Mouse (Mus musculus) ovary, postnatal 14 days (tissue): ENCODE measurements around the gene Coa6.
"Not testable (repeated sequence)": the region's sequence is repeated elsewhere in the genome, so short reads cannot be mapped to it uniquely, and the experiment has no call there.

Source experiments
- DNase-seq: peaks from one replicate; pipeline ENCODE4 v3.0.0; 2022; ENCODE audit warnings: low spot score

Gene Coa6

GRCm38 (mm10) chr8:126422174-126422919, at the start of gene Coa6:
TSS of gene Coa6 (plus strand) at chr8:126422515.
- peak; percentile 95 for DNase-seq

DNA sequence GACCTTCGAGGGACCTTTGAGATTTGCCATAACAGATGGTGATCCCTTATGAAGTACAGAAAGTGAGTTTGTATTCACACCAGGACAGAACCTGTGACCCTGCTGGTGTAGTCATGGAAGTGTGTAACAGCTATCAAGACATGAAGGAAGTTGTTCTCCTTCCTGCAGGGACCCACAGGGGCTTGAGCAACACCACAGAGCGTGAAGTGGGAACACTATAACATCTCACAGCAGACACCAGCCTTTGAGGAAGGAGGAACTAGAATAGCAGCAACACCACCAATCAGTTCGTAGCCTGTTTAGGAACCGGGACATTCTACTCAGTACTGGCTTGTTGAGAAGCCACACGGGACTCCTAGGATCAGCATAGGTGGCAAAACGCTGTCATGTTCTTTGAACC, 42.7 kb upstream of the Coa6 start:
- DNase-seq: no peak

- DNase-seq: no peak
These were observed 42.2 kb upstream of the Coa6 start for GRCm38 (mm10) chr8:126380141-126380540.

GRCm38 (mm10) chr8:126381299-126381698, 41.0 kb upstream of the Coa6 start:
- DNase-seq: no peak

DNA sequence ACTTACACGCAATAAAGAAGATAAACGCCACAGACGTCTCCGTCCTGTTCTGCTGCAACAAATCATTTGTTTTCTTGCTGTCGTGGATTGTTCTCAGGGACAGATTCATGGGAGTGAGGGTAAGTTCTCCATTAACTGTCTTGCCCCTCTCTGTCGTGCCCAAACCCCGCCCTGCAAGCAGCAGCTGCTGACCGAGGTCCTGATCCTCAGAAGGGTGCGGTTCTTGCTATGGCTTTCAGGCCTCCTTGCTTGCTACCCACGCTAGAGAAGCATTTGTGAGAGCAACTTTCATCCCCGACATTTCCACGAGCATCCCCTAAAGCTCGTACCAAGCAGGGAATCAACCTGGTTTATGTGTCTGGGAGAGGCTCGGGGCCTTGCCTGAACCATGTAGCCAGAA, 40.1 kb upstream of the Coa6 start:
- DNase-seq: no peak

DNA sequence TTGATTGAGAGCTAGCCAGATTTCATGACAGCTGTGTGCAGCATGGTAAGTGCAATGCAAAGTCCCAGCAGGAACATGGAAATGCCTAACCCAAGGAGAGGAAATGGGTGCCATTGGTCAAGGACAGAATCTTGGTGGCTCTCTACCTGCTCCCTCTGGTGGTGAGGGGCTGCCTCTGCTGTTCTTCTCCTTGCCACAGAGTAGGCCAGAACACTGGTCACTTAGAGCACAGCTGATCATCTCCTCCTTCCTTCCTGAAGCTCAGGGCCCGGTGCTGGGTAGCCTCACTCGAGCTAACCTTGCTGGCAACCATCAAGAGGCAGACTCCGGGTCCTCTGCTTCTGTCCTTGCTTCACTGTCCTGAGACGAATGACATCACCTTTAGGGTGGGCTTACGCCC, 39.6 kb upstream of the Coa6 start:
- no peak for DNase-seq

GRCm38 (mm10) chr8:126387566-126387965, 34.7 kb upstream of the Coa6 start:
- DNase-seq: no peak

GRCm38 (mm10) chr8:126391541-126391940, 30.8 kb upstream of the Coa6 start:
- DNase-seq: peak; percentile 22

DNA sequence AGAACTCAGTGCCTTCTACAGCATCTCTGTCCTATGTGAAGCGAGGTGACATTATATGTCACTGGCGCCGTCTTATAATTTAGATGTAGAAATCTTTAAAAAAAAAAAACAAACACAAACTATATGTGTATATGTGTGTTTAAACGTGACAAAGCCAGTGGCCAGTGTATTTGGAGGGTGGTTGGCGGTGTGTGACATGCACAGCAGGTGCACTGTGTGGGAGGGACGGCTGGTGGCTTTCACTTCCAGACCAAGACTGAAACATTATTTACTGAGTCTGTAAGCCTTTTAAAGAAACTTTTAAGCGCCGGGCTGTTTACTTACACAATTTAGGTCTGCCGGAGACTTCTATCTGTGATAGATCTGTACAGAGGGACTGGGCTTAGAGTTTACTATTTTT, 26.9 kb upstream of the Coa6 start:
- no peak for DNase-seq

GRCm38 (mm10) chr8:126395917-126396316, 26.4 kb upstream of the Coa6 start:
- no peak for DNase-seq

- DNase-seq: no peak
These were observed 24.0 kb upstream of the Coa6 start for GRCm38 (mm10) chr8:126398349-126398748.

GRCm38 (mm10) chr8:126404550-126404949, 17.8 kb upstream of the Coa6 start:
- not testable (repeated sequence) for DNase-seq

- no peak for DNase-seq
These were observed 17.3 kb upstream of the Coa6 start for GRCm38 (mm10) chr8:126405030-126405429.

- DNase-seq: no peak
These were observed 1.5 kb upstream of the Coa6 start for GRCm38 (mm10) chr8:126420834-126421233.

DNA sequence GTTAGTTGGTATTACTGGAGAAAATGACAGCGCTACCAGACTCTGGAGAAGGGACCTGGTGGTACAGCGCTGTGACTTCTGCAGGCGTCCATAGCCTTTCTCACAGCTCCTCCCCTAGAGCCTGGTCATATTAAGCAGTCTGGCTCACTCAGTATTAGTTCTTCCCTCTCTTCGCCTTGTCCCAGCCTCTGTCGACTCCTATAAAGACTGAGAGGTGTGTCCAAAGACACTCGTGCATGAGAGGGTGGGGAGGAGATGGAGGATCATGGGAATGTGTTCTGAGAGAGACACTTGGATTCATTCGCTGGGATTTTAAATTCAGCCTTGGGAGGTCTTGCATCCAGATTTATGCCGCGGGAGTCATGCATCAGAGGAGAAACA, 595 bp downstream of the Coa6 start:
- DNase-seq: peak; percentile 7

DNA sequence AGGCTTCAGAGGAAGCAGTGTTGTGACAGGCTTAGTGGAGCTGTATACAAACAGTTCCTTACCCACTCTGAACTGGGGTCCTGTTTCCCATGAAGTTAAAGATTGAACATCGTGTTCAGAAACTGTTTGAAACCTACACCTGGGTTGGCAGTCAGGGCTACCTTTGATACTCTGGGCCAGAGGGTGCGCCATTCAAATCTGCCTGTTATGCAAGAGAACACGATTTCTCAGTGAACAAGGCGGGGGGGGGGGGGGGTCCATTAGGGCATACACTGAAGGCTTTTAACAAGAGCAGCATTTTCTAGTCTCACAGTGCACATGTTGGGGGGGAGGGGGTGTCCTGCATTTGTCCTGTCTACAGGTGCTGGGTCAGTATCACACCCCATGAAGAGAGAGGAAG, 1.8 kb downstream of the Coa6 start:
- no peak for DNase-seq

DNA sequence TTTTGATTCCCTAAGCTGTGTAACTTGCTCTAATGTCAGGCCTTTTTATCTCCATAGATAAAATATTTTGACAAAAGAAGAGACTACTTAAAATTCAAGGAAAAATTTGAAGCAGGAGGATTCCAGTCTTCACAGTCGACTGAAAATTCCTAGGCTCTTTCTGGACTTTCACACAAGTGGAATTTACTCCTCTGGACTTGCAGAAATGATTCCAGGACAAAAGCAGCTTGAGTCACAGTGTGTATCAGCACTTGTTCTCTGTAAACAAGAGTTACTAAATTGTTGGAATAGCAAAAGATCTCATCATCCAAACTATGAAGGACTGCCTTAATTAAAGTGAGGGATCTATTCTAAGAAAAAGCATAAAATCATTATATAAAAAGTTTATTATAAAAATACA, 2.6 kb downstream of the Coa6 start:
- DNase-seq: no peak

DNA sequence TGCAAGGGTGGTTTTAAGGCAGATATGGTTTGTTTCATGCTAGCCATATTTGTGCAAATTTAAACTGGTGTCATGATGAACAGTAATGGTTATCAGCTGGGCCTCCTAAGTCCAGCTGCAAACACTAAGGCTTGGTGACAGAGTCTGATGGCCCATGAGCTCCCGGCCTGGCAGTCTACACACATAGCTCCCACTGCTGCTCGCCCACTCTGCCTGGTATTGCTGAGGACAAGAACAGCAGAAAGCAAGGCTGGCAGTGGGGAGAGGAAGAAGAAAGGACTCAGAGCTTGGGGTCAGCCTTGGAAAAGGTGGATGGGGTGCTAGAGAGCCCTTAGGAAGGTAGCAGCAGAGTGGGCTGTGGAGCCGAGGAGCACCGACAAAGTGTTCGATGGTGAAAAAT, 7.3 kb downstream of the Coa6 start:
- no peak for DNase-seq

DNA sequence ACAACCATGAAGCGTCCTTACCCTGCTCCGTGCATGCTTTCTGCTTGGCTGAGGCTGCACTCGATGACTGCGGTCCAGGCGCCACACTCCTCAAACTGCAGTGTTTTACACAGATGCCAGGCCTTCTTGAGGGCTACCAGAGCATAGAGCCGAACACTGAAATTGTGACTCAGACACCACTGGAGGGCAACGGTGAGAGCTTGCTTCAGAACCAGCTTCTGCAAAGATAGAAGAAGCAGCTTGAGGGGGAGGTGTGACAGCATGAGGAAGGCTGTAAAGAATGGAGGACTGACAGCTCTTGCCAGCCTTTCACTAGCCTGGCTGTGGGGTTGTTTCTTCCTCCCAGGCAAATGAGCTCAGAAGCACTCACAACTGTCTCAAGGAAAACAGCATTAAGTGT, 11.5 kb downstream of the Coa6 start:
- DNase-seq: no peak

DNA sequence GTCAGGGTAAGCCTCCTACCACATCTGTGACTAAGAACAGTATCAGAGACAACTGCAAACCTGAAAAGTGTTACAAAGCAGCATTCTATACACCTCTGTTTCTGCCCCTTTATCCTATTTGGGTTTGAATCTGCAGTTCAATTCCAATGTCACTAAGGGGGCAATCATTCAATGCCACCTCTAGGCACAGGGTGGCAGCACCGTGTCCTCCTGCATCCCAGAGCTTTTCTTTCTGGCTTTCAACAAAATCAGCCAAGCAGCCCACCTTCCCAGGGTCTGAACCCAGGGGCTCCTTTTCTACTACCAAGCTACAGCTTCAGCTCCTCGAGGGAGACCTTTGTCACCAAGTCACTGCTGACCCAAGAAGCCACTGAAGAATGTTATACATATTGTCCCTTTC, 16.6 kb downstream of the Coa6 start:
- DNase-seq: no peak

DNA sequence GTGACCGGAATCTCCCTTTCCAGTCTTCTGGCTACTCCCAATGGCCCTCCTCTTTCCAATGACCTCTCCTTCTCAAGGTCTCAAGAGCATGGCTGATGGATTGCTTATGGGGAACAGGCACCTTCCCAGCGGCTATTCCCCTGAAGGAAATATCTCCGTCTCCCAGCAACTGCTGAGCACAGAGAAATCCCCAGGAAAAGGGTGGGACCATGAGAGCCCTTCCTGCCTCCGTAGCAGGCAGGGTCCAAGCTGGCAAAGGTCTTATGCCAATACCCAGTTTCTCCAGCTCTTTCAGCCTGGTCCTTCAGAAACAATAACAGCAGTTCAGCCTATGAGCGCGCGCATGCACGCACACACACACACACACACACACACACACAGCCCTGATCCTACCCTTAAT, 28.8 kb downstream of the Coa6 start:
- DNase-seq: no peak

- no peak for DNase-seq
These were observed 33.1 kb downstream of the Coa6 start for GRCm38 (mm10) chr8:126455383-126455782.

DNA sequence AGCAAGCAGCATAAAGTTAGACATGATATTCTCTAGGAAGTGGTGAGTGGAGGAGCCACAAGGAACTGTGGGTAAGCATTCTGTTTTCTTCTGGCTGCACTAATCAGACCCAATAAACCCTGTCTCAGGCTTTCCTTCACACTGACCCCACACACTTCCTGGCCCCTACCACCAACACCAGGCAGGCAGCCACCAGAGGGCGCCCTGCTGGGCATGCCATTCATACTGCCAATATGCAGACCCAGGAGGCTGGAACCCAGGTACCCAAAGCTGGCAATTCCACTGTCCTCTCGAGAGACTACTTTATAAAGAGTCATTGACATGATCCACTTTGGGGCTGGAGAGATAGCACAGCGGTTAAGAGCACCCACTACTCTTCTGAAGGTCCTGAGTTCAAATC, 38.0 kb downstream of the Coa6 start:
- DNase-seq: peak; percentile 48

GRCm38 (mm10) chr8:126461735-126462134, 39.4 kb downstream of the Coa6 start:
- DNase-seq: no peak
